In genomic region chr1:105971490-105972170, GRCm38 (mm10) we compare ENCODE assay signal across 8 mouse cellular contexts. TPM values are rescaled to one million over a fixed set of nuclear protein-coding genes. Genes with fewer than 3 reads are reported as not detected.
DNase-seq lines count a peak whose midpoint lies in the region; ATAC-seq and TF ChIP-seq lines count a peak whose summit lies in the region.

No protein-coding gene starts in this region.

- peak overlapping the region; percentile 52 for H3K9ac ChIP-seq in heart, embryonic 11.5 days (ENCODE audit: low read depth, low read length)
- no peak overlapping the region for H3K9ac ChIP-seq in forebrain, embryonic 13.5 days
- no peak overlapping the region for H3K9ac ChIP-seq in forebrain, embryonic 12.5 days

- H3K27ac ChIP-seq in testis, adult 2 months (ENCODE audit: control insufficient read depth, insufficient read depth, low read depth, low read length) = peak overlapping the region; percentile 73
- H3K27ac ChIP-seq in heart, embryonic 11.5 days (ENCODE audit: low read depth, low read length) = peak overlapping the region; percentile 64
- H3K27ac ChIP-seq in forebrain, embryonic 13.5 days = no peak overlapping the region
- H3K27ac ChIP-seq in forebrain, embryonic 12.5 days = no peak overlapping the region

- ATAC-seq in heart, embryonic 11.5 days (replicated peaks; ENCODE audit: insufficient number of reproducible peaks, low FRiP score, low TSS enrichment) = peak; percentile 46; the same call in 1 of the 2 replicates
- no peak for ATAC-seq in forebrain, embryonic 13.5 days
- ATAC-seq in forebrain, embryonic 12.5 days (ENCODE audit: low FRiP score) = no peak

- 23% methylated on average over 10 of the region's 10 CpGs for WGBS in heart, embryonic 11.5 days (ENCODE audit: insufficient replicate concordance)
- 81% methylated on average over 10 of the region's 10 CpGs for WGBS in forebrain, embryonic 13.5 days
- WGBS in forebrain, embryonic 12.5 days = 82% methylated on average over 10 of the region's 10 CpGs

- H3K9me3 ChIP-seq in heart, embryonic 11.5 days (replicated peaks; ENCODE audit: control insufficient read depth, low read length) = no peaks in the 10 kb centered on the region
- H3K9me3 ChIP-seq in forebrain, embryonic 13.5 days (replicated peaks) = no peaks in the 10 kb centered on the region
- no peaks in the 10 kb centered on the region for H3K9me3 ChIP-seq in forebrain, embryonic 12.5 days

- DNase-seq in testis, postnatal 14 days (ENCODE audit: low spot score) = no peak
- peak; percentile 23 for DNase-seq in liver
- DNase-seq in skeletal muscle tissue, adult 2 months (ENCODE audit: low read depth, low spot score) = peak; percentile 68
- DNase-seq in gastrocnemius, postnatal 4 days (ENCODE audit: low spot score in 2 of 2) = no peak

- H3K4me2 ChIP-seq in heart, embryonic 11.5 days = peak overlapping the region; percentile 56
- no peak overlapping the region for H3K4me2 ChIP-seq in forebrain, embryonic 13.5 days
- H3K4me2 ChIP-seq in forebrain, embryonic 12.5 days = no peak overlapping the region

- no peaks in the 10 kb centered on the region for H3K27me3 ChIP-seq in testis, adult 2 months (ENCODE audit: control insufficient read depth, insufficient read depth, low read length)
- no peaks in the 10 kb centered on the region for H3K27me3 ChIP-seq in heart, embryonic 11.5 days (ENCODE audit: control insufficient read depth, insufficient read depth, low read length)
- no peaks in the 10 kb centered on the region for H3K27me3 ChIP-seq in forebrain, embryonic 13.5 days
- no peaks in the 10 kb centered on the region for H3K27me3 ChIP-seq in forebrain, embryonic 12.5 days

- H3K4me1 ChIP-seq in testis, adult 2 months (ENCODE audit: control insufficient read depth, insufficient read depth, low read length) = no peaks in the 10 kb centered on the region; the same call in 1 of the 2 replicates
- peaks cover 14% of the 10 kb centered on the region for H3K4me1 ChIP-seq in heart, embryonic 11.5 days (ENCODE audit: control insufficient read depth, insufficient read depth, low read length)
- no peaks in the 10 kb centered on the region for H3K4me1 ChIP-seq in forebrain, embryonic 13.5 days
- no peaks in the 10 kb centered on the region for H3K4me1 ChIP-seq in forebrain, embryonic 12.5 days

- H3K36me3 ChIP-seq in testis, adult 2 months (ENCODE audit: control insufficient read depth, insufficient read depth, low read length) = no peaks in the 10 kb centered on the region
- H3K36me3 ChIP-seq in heart, embryonic 11.5 days (ENCODE audit: control insufficient read depth, insufficient read depth, low read length) = no peaks in the 10 kb centered on the region
- no peaks in the 10 kb centered on the region for H3K36me3 ChIP-seq in forebrain, embryonic 13.5 days (ENCODE audit: poor library complexity, severe bottlenecking)
- H3K36me3 ChIP-seq in forebrain, embryonic 12.5 days (replicated peaks) = no peaks in the 10 kb centered on the region

- H3K4me3 ChIP-seq in testis, adult 2 months (ENCODE audit: control insufficient read depth, low read depth, low read length) = peak overlapping the region; percentile 45
- H3K4me3 ChIP-seq in heart, embryonic 11.5 days (ENCODE audit: low read depth, low read length) = peak overlapping the region; percentile 16; the same call in 1 of the 2 replicates
- H3K4me3 ChIP-seq in forebrain, embryonic 13.5 days = no peak overlapping the region
- H3K4me3 ChIP-seq in forebrain, embryonic 12.5 days (replicated peaks) = no peak overlapping the region

- no peak for TF ChIP-seq POLR2A in testis, adult 2 months (IDR thresholded peaks at IDR 0.05; ENCODE audit: control insufficient read depth, low read depth, low read length)

- TF ChIP-seq CTCF in testis, adult 2 months (IDR thresholded peaks at IDR 0.05; ENCODE audit: control insufficient read depth, insufficient read depth, insufficient replicate concordance, low read depth, low read length) = no peak

RNA-seq across cellular contexts. Expression of gene Zcchc2, which starts 18.6 kb away (rescaled TPM):
- 55.9 and 60.3 TPM in 2 replicates for polyA plus RNA-seq in testis, adult 2 months (2012; rRNA removed)
- polyA plus RNA-seq in heart, embryonic 11.5 days (2014; fragmentation: Nextera tagmentation; extraction: Ambion mirVana) = 2.4 and 2.7 TPM in 2 replicates
- total RNA-seq in gastrocnemius, postnatal 4 days (2021) = 1 to 10 TPM; 7.7 to 8.9 TPM
- polyA plus RNA-seq in forebrain, embryonic 13.5 days (2015; fragmentation: Nextera tagmentation; extraction: Ambion mirVana) = 1.7 and 1.8 TPM in 2 replicates
- polyA plus RNA-seq in forebrain, embryonic 12.5 days (2016; fragmentation: Nextera tagmentation; extraction: Ambion mirVana) = 2.2 TPM in 2 replicates

Comparison
In these comparisons a context has a peak if more than half of its experiments do, and no peak if none do; other contexts are left out.
1. H3K27ac ChIP-seq: peak in testis, adult 2 months (single experiment) and heart, embryonic 11.5 days (single experiment); none in forebrain, embryonic 13.5 days (single experiment) and forebrain, embryonic 12.5 days (single experiment).
2. H3K4me3 ChIP-seq: peak in testis, adult 2 months (single experiment) and heart, embryonic 11.5 days (single experiment); none in forebrain, embryonic 13.5 days (single experiment) and forebrain, embryonic 12.5 days (single experiment).
3. DNase-seq: peak in liver (single experiment) and skeletal muscle tissue, adult 2 months (single experiment); none in testis, postnatal 14 days (single experiment) and gastrocnemius, postnatal 4 days (0 of 2).
4. RNA of gene Zcchc2, which starts 18.6 kb away (polyA plus RNA-seq): 55.9 to 60.3 TPM in testis, adult 2 months; 2.4 to 2.7 TPM in heart, embryonic 11.5 days, 2.2 TPM in forebrain, embryonic 12.5 days and 1.7 to 1.8 TPM in forebrain, embryonic 13.5 days; every median in the first group is over 10 times any median in the second.